Mouse (Mus musculus) kidney, embryonic 16.5 days (tissue): ENCODE data around the gene Cdh12. TPM values are rescaled to one million over a fixed set of nuclear protein-coding genes. Genes with fewer than 3 reads are reported as not detected.

Source experiments
- ATAC-seq: fragments of 200-750 bp; cut with Nextera tagmentation; 2 replicates; pipeline ENCODE4 v1.8.0; 2017; ENCODE audit warnings: moderate TSS enrichment; ENCODE audit not compliant: low FRiP score, low TSS enrichment
- H3K27ac ChIP-seq: fragments of 300-500 bp; sonication (generic); 2 replicates; pipeline ENCODE4 v1.5.1; 2014; ENCODE audit warnings: low read length
- H3K27me3 ChIP-seq: fragments of 300-500 bp; sonication (generic); 2 replicates; pipeline ENCODE4 v1.6.1; 2014; ENCODE audit warnings: low read length, control low read depth, mixed read lengths; ENCODE audit not compliant: insufficient read depth
- H3K36me3 ChIP-seq: fragments of 300-500 bp; sonication (generic); 2 replicates; pipeline ENCODE4 v1.6.1; 2014; ENCODE audit warnings: low read length, control low read depth, mixed read lengths; ENCODE audit not compliant: insufficient read depth
- H3K4me1 ChIP-seq: fragments of 300-500 bp; sonication (generic); 2 replicates; pipeline ENCODE4 v1.6.1; 2014; ENCODE audit warnings: low read length, control low read depth, mixed read lengths; ENCODE audit not compliant: insufficient read depth
- H3K4me2 ChIP-seq: fragments of 300-500 bp; sonication (generic); replicated peaks from 2 replicates; pipeline ENCODE4 v1.6.1; 2014; ENCODE audit warnings: low read depth, low read length
- H3K4me3 ChIP-seq: fragments of 300-500 bp; sonication (generic); 2 replicates; pipeline ENCODE4 v1.5.1; 2014; ENCODE audit warnings: mild to moderate bottlenecking, low read length
- H3K9ac ChIP-seq: fragments of 300-500 bp; sonication (generic); replicated peaks from 2 replicates; pipeline ENCODE4 v1.6.1; 2014; ENCODE audit warnings: low read length
- H3K9me3 ChIP-seq: fragments of 300-500 bp; sonication (generic); 2 replicates; pipeline ENCODE4 v1.6.1; 2016; ENCODE audit warnings: low read length, control low read depth
- WGBS: fragments of 180-500 bp; shearing (Covaris S2); extraction: QIAGEN DNeasy Blood & Tissue Kit; methylation state at CpG from one replicate; pipeline ENCODE4 v1.1.7; 2014; 5-methylcytosine and 5-hydroxymethylcytosine counted together
- polyA plus RNA-seq: library from polyadenylated mRNA; unstranded; fragments of >200 nt; fragmentation: Nextera tagmentation; extraction: Ambion mirVana; gene quantifications from 2 replicates; pipeline ENCODE4 v1.2.1, GENCODE M21; 2015

Gene Cdh12
- polyA plus RNA-seq, 1 experiment from 2014 or later: 0.06 TPM

DNA sequence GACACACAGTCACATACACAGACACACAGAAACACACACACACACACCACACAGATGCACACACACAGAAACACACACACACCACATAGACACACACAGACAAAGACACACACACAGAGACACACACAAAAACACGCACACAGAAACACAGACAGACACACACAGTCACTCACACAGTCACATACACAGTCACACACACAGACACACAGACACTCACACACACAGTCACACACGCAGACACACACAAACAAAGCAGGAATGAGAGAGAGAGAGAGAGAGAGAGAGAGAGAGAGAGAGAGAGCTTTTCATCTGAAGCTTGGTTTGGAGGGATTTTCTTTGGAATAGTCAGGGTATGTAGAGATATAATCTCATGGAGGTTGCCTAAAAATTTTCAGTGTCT lies 558.9 kb downstream of the Cdh12 start:
- no peaks in the 10 kb centered on the region for H3K9me3 ChIP-seq
- no peak overlapping the region for H3K27ac ChIP-seq
- H3K4me1 ChIP-seq: no peaks in the 10 kb centered on the region
- H3K27me3 ChIP-seq: no peaks in the 10 kb centered on the region
- H3K36me3 ChIP-seq: no peaks in the 10 kb centered on the region
- no peak for ATAC-seq
- H3K9ac ChIP-seq: no peak overlapping the region
- H3K4me3 ChIP-seq: no peak overlapping the region
- WGBS: 83% methylated on average over 2 of the region's 2 CpGs
- H3K4me2 ChIP-seq: no peak overlapping the region

DNA sequence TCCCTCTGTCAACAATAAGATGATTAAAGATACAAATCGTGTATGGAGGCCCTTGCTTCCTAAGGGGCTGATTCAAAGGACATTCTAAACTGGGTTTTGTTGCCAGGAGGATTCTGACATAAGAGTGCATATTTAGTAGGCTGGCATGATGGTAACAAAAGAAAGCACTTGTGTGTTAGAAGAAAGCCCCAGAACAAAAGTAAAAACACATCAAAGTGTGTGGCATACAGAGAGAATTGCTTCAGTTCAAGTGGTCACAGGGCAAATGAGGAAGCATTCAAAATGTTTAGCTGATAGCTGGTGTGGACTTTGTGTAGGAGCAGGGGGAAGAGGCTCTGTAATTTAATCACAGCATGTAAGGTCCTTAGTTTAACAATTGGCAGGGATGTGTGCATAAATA lies 559.4 kb downstream of the Cdh12 start:
- no peak overlapping the region for H3K4me2 ChIP-seq
- H3K9me3 ChIP-seq: no peaks in the 10 kb centered on the region
- no peak for ATAC-seq
- no peak overlapping the region for H3K27ac ChIP-seq
- no peaks in the 10 kb centered on the region for H3K27me3 ChIP-seq
- H3K4me1 ChIP-seq: no peaks in the 10 kb centered on the region
- WGBS: 47% methylated on average over 1 of the region's 1 CpGs
- H3K9ac ChIP-seq: no peak overlapping the region
- no peak overlapping the region for H3K4me3 ChIP-seq
- H3K36me3 ChIP-seq: no peaks in the 10 kb centered on the region

DNA sequence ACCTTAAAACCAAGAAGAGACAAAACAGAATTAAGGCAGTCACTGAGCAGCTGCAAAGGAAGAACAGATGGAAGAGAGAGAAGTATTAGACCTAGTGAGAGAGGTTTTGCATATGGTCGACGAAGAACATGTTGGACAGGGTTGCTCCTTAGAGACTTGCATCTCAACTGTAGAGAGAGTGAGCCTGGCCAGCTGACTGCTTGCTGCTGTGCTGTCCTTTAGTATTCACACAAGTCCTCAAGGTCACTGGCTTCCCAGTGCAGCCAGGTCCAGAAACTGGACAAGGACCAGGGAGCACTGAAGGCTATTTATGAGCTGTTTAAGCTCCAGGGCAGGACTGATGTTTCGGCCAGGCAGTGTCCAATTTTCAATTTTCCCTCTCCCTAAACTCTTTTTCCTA lies 559.9 kb downstream of the Cdh12 start:
- no peak for ATAC-seq
- Histone ChIP-seq H3K4me1 (no peaks in the 10 kb centered on the region), H3K27ac (no peak overlapping the region), H3K4me3 (no peak overlapping the region), H3K9ac (no peak overlapping the region), H3K36me3 (no peaks in the 10 kb centered on the region), H3K9me3 (no peaks in the 10 kb centered on the region), H3K27me3 (no peaks in the 10 kb centered on the region), H3K4me2 (no peak overlapping the region)
- WGBS: 59% methylated on average over 3 of the region's 3 CpGs

DNA sequence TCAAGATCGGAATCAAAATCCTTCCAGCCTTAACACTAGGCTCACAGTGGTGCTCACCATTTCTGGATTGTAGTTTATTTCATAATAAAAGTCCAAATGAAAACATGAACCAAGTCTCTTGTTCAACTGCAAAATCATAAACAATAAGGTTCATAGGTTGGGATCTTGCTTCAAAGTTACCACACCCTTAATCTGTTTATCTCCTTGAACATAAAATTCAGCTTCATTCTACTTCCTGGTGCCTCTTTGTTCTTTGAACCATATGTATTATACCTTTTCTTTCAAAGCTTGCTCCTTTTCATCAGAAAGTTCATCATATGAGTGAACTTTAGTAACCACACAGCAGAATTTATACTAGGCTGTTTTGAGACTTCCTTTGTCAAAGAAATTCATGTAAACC lies 614.6 kb downstream of the Cdh12 start:
- Histone ChIP-seq H3K4me3 (no peak overlapping the region), H3K9me3 (no peaks in the 10 kb centered on the region), H3K27ac (no peak overlapping the region), H3K27me3 (no peaks in the 10 kb centered on the region), H3K4me2 (no peak overlapping the region), H3K9ac (no peak overlapping the region), H3K4me1 (no peaks in the 10 kb centered on the region), H3K36me3 (no peaks in the 10 kb centered on the region)
- WGBS: 62% methylated on average over 1 of the region's 1 CpGs
- no peak for ATAC-seq

DNA sequence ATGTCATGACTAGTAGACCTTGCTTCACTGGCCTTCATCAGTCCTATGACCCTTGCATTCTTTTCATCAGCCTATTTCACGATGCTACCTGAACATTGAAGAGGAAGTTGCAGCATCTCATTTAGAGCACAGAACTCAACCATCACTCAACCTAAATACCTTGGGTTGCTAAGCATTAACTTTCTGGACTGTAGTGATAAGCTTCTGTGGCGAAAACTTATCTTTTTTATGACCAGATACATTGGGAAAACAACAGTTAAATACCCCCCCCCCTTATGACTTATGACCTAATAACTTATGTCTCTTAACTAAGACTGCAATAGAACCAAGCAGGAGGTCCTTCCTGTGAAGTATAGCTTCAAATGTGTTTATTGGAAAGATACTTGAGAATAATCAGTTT lies 620.2 kb downstream of the Cdh12 start:
- no peak overlapping the region for H3K9ac ChIP-seq
- H3K27me3 ChIP-seq: no peaks in the 10 kb centered on the region
- no peaks in the 10 kb centered on the region for H3K36me3 ChIP-seq
- H3K9me3 ChIP-seq: no peaks in the 10 kb centered on the region
- H3K27ac ChIP-seq: no peak overlapping the region
- 79% methylated on average over 2 of the region's 2 CpGs for WGBS
- no peak for ATAC-seq
- no peak overlapping the region for H3K4me3 ChIP-seq
- no peaks in the 10 kb centered on the region for H3K4me1 ChIP-seq
- H3K4me2 ChIP-seq: no peak overlapping the region

DNA sequence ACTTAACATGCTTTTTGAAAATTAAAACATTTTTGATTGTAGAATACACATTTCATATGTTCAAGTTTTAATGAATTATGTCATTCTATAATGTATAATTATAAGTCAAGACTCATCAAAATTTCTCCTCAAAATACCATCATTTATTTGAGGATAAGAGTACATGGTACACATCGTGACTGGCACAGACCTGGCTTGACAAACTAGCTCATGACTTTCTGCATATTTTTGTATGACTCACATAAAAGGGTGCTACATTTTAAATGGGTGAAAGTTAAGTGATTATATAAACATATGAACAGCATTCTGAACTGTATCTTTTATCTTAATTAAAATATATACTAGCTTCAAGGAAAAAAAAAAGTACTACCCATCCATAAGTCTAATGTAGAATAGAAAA lies 643.8 kb downstream of the Cdh12 start:
- Histone ChIP-seq H3K36me3 (no peaks in the 10 kb centered on the region), H3K4me3 (no peak overlapping the region), H3K27me3 (no peaks in the 10 kb centered on the region), H3K4me1 (no peaks in the 10 kb centered on the region), H3K9ac (no peak overlapping the region), H3K9me3 (no peaks in the 10 kb centered on the region), H3K4me2 (no peak overlapping the region), H3K27ac (no peak overlapping the region)
- 84% methylated on average over 1 of the region's 1 CpGs for WGBS
- ATAC-seq: no peak

DNA sequence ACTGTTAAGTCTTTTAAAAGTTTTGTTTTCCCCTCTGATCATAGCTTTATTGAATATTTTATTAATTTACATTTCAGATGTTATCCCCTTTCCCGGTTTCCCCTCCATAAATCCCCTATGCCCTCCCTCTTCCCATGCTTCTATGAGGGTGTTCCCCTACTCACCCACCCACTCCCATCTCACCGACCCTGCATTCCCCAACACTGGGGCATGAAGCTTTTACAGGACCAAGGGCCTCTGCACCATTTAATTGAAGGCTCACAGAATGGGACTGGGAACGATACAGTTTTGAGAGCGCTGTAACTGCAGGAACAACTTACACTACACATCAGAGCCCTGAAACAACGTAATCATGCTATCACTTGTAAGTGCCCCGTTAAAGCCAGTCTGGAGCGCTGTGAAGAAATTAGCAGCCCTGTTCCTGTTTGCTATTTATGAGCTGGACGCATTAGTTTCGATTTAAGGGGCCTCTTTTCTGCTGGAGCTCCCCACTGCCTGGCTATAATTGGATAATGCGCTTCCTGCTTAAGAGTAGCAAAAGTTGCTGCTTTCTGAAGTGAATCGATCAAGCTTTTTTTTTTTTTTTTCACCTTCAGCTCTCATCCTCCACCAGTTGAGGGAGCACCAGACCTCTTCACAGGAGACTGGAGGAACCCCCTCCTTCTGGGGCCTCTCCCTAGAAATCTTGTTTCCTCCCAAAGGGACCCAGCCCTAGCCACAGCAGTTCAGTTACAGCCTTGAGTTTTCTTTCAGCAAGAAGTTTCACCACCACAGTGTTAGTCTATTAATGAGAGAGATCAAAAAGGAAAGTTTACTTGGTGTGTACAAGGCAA lies 660.2 kb downstream of the Cdh12 start:
- ATAC-seq: peak; percentile 46; the same call in 1 of the 2 replicates
- Histone ChIP-seq H3K9me3 (no peaks in the 10 kb centered on the region), H3K9ac (peak overlapping the region; percentile 17; the same call in 1 of the 2 replicates), H3K27me3 (peaks cover 6% of the 10 kb centered on the region; the same call in 1 of the 2 replicates), H3K4me2 (peak overlapping the region; percentile 52), H3K4me3 (peak overlapping the region; percentile 38), H3K27ac (no peak overlapping the region), H3K4me1 (peaks cover 5% of the 10 kb centered on the region; the same call in 1 of the 2 replicates), H3K36me3 (no peaks in the 10 kb centered on the region)
- 15% methylated on average over 11 of the region's 11 CpGs for WGBS

DNA sequence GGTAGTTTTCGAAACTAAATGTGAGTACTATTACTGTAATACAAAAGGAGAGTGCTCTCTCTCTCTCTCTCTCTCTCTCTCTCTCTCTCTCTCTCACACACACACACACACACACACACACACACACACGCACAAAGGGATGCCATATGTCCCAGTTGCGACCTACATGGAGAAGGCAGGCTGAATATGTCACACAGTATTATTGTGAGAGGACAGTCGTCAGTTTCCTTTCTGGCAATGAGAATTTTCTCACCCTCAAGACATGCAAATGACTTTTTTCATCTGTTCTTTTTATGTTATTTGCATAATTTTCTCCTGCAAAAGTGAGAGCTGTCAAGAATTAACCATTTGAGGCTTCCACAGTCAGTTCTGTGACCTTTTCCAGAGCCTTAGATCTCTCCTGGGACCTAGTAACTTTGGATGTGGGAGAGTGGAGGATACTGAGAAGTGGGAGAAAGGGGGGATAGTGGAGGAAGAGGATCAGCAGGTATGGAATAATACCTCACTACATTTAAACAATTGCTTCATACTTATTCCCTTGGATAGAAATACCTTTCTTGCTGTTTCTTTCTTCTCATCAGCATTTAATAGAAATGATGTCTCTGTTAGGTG lies 660.9 kb downstream of the Cdh12 start:
- no peak for ATAC-seq
- H3K9me3 ChIP-seq: no peaks in the 10 kb centered on the region
- peaks cover 5% of the 10 kb centered on the region; the same call in 1 of the 2 replicates for H3K4me1 ChIP-seq
- H3K4me3 ChIP-seq: no peak overlapping the region
- no peaks in the 10 kb centered on the region for H3K36me3 ChIP-seq
- no peak overlapping the region for H3K4me2 ChIP-seq
- no peak overlapping the region for H3K27ac ChIP-seq
- peaks cover 6% of the 10 kb centered on the region; the same call in 1 of the 2 replicates for H3K27me3 ChIP-seq
- H3K9ac ChIP-seq: no peak overlapping the region
- whole genome bisulfite sequencing: 63% methylated on average over 4 of the region's 4 CpGs

DNA sequence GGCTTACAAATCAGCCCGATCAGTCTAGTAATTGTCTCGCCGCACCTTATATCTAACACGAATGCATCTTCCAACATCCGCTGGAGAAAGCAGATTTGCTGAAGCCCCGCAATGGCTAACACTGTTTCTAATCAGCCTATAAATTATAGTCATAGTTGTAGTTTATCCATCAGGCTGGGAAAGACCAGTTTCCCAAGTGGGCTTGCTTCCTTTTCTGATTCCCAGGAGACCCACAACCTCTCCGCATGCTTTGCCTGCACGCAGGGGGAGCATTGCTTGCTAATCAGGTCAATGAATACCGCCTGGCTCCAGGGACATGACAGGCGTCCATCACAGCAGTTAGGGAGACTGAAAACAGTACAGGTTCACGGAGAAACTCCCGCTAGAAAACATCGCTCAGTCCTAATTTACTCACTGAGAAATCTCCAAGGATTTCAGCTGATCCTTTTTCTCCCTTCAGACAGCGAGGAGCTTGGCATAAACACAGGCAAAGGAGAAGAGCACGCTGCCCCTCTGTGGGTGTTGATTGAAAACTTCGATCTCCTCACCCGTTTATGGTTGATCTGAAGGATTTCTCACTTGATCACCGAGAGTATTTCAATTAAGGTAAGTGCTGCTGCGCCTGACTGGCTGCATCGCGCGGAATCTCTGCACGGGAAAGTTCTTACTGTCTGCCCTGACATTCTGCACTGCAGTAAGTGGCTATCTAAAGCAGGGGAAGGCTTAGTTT lies 662.0 kb downstream of the Cdh12 start:
- ATAC-seq: no peak
- Histone ChIP-seq H3K27me3 (peaks cover 6% of the 10 kb centered on the region; the same call in 1 of the 2 replicates), H3K9me3 (no peaks in the 10 kb centered on the region), H3K4me3 (peak overlapping the region; percentile 40), H3K36me3 (no peaks in the 10 kb centered on the region), H3K4me2 (peak overlapping the region; percentile 62), H3K27ac (no peak overlapping the region), H3K9ac (peak overlapping the region; percentile 44), H3K4me1 (peaks cover 5% of the 10 kb centered on the region; the same call in 1 of the 2 replicates)
- 9% methylated on average over 23 of the region's 23 CpGs for WGBS
